In genomic region chr8:8334515-8334914, GRCm38 (mm10) we compare ENCODE assay signal across 10 mouse cellular contexts.
A peak's percentile ranks its signal among the peaks of the same experiment; 100 is the strongest.
DNase-seq lines count a peak whose midpoint lies in the region; ATAC-seq and TF ChIP-seq lines count a peak whose summit lies in the region.
"Had no signal": no experiment of that assay in that cellular context is flagged by ENCODE, and none has a peak within 500 bp of the region (broad histone marks: within the 10 kb centered on the region; RNA-seq: fewer than 3 reads in every experiment).

No protein-coding gene starts in this region.

- ATAC-seq in megakaryocyte, adult 5-6 weeks (ENCODE audit: poor library complexity, severe bottlenecking) = peak; percentile 80
- no peak for ATAC-seq in forebrain, embryonic 12.5 days (ENCODE audit: low FRiP score)

- 0 out of 2 replicates have a peak, but pooled peaks cover 3% of the 10 kb centered on the region for H3K27me3 ChIP-seq in forebrain, embryonic 12.5 days
- H3K27me3 ChIP-seq: liver, embryonic 13.5 days had no signal

- H3K4me2 ChIP-seq in forebrain, embryonic 12.5 days = no peak overlapping the region
- H3K4me2 ChIP-seq: liver, embryonic 13.5 days had no signal

- TF ChIP-seq POLR2A in bone marrow, adult 2 months (IDR thresholded peaks at IDR 0.05; ENCODE audit: borderline replicate concordance, control insufficient read depth, low read depth, low read length) = no peak

- intact Hi-C loops in heart, postnatal 25 days (cut with DNase I) = loop anchor here (10.0 kb wide), 1 partner anchor 320 kb away; no protein-coding TSS in a partner anchor

- peak overlapping the region; percentile 17 for H3K4me3 ChIP-seq in bone marrow, adult 2 months (replicated peaks; ENCODE audit: control insufficient read depth, low read depth, low read length)
- no peak overlapping the region for H3K4me3 ChIP-seq in forebrain, embryonic 12.5 days (replicated peaks)
- H3K4me3 ChIP-seq: liver, embryonic 13.5 days had no signal

- no peaks in the 10 kb centered on the region for H3K9me3 ChIP-seq in forebrain, embryonic 12.5 days
- H3K9me3 ChIP-seq: liver, embryonic 13.5 days had no signal

- peak; percentile 63 to 71 for DNase-seq in heart, adult 18-20 months
- DNase-seq in heart, postnatal 25 days (ENCODE audit: low spot score) = no peak
- peak; percentile 28 for DNase-seq in kidney, adult 18-20 months
- DNase-seq in left cerebral cortex, adult 8-10 months (ENCODE audit: low spot score in 2 of 2) = no peak
- DNase-seq in layer of hippocampus, adult 8-10 months (ENCODE audit: low spot score in 2 of 2) = no peak
- DNase-seq: cerebellum, adult 11 months; liver, embryonic 13.5 days had no signal

- H3K9ac ChIP-seq in forebrain, embryonic 12.5 days = no peak overlapping the region
- H3K9ac ChIP-seq: liver, embryonic 13.5 days had no signal

- H3K4me1 ChIP-seq in bone marrow, adult 2 months (ENCODE audit: control insufficient read depth, insufficient read depth, low read length) = no peaks in the 10 kb centered on the region
- peaks cover 9% of the 10 kb centered on the region; the same call in 1 of the 2 replicates for H3K4me1 ChIP-seq in forebrain, embryonic 12.5 days
- H3K4me1 ChIP-seq: liver, embryonic 13.5 days had no signal

- H3K27ac ChIP-seq in bone marrow, adult 2 months (ENCODE audit: control insufficient read depth, insufficient read depth, low read depth, low read length, poor library complexity) = no peak overlapping the region
- no peak overlapping the region for H3K27ac ChIP-seq in forebrain, embryonic 12.5 days
- H3K27ac ChIP-seq: liver, embryonic 13.5 days had no signal

- WGBS in bone marrow, adult 2 months = 22% methylated on average over 7 of the region's 7 CpGs
- 82% methylated on average over 7 of the region's 7 CpGs for WGBS in forebrain, embryonic 12.5 days

- no peak for TF ChIP-seq CTCF in bone marrow, adult 2 months (IDR thresholded peaks at IDR 0.05; ENCODE audit: control insufficient read depth, insufficient read depth, low read length)

- H3K36me3 ChIP-seq in forebrain, embryonic 12.5 days (replicated peaks) = no peaks in the 10 kb centered on the region
- H3K36me3 ChIP-seq: liver, embryonic 13.5 days had no signal

Comparison
In these comparisons a context has a peak if more than half of its experiments do, and no peak if none do; other contexts are left out.
1. DNase-seq: peak in heart, adult 18-20 months (2 of 2) and kidney, adult 18-20 months (single experiment); none in heart, postnatal 25 days (single experiment), left cerebral cortex, adult 8-10 months (0 of 2) and layer of hippocampus, adult 8-10 months (0 of 2).